Mouse (Mus musculus) cerebellum, postnatal 14 days (tissue): ENCODE results near the gene Mei1.

ENCODE experiments used
- DNase-seq, 2 experiments: peaks; one replicate each; pipeline ENCODE4 v3.0.0; 2021; ENCODE audit warnings: mixed read lengths in 2 of 2

Gene Mei1

GRCm38 (mm10) chr15:82069898-82070297, at the start of gene Mei1:
Mei1 (plus strand) TSS chr15:82069996.
- peak in 1 of 2 experiments; percentile 24 for DNase-seq

GRCm38 (mm10) chr15:82022535-82023088, 47.2 kb upstream of the Mei1 start:
- peak in 1 of 2 experiments; percentile 20 for DNase-seq

GRCm38 (mm10) chr15:82023965-82024635, 45.7 kb upstream of the Mei1 start:
- no peak for DNase-seq

GRCm38 (mm10) chr15:82027276-82027675, 42.5 kb upstream of the Mei1 start:
- no peak for DNase-seq

GRCm38 (mm10) chr15:82027726-82028125, 42.1 kb upstream of the Mei1 start:
- DNase-seq, result no peak

- DNase-seq, result no peak
These were observed 37.4 kb upstream of the Mei1 start for GRCm38 (mm10) chr15:82032386-82032785.

- DNase-seq, result no peak
These were observed 36.0 kb upstream of the Mei1 start, which contains the start of gene Desi1 for GRCm38 (mm10) chr15:82033762-82034161. Desi1 (minus strand) TSS chr15:82033862.

GRCm38 (mm10) chr15:82035904-82036689, 33.7 kb upstream of the Mei1 start:
- DNase-seq, result peak; percentile 41 to 53

GRCm38 (mm10) chr15:82040650-82041049, 29.1 kb upstream of the Mei1 start:
- DNase-seq, result peak; percentile 60

GRCm38 (mm10) chr15:82044166-82044784, 25.5 kb upstream of the Mei1 start:
- peak; percentile 30 to 40 for DNase-seq

- DNase-seq, result peak; percentile 35 to 54
These were observed 23.4 kb upstream of the Mei1 start for GRCm38 (mm10) chr15:82046246-82046891.

GRCm38 (mm10) chr15:82047080-82047883, 22.5 kb upstream of the Mei1 start, which contains the start of gene Snu13:
Snu13 (minus strand) TSS chr15:82047598.
- DNase-seq, result peak; percentile 94 to 97

GRCm38 (mm10) chr15:82052544-82052943, 17.3 kb upstream of the Mei1 start:
- no peak for DNase-seq

GRCm38 (mm10) chr15:82058719-82059201, 11.0 kb upstream of the Mei1 start, which contains the start of gene 4930407I10Rik:
4930407I10Rik (plus strand) TSS chr15:82059151.
- DNase-seq, result no peak

GRCm38 (mm10) chr15:82063909-82064308, 5.9 kb upstream of the Mei1 start:
- no peak for DNase-seq

GRCm38 (mm10) chr15:82065511-82065910, 4.3 kb upstream of the Mei1 start:
- DNase-seq, result peak; percentile 91 to 92

- DNase-seq, result no peak
These were observed 2.1 kb downstream of the Mei1 start for GRCm38 (mm10) chr15:82071816-82072469.

GRCm38 (mm10) chr15:82073490-82073889, 3.7 kb downstream of the Mei1 start:
- DNase-seq, result no peak

- DNase-seq, result peak in 1 of 2 experiments; percentile 18
These were observed 10.1 kb downstream of the Mei1 start for GRCm38 (mm10) chr15:82079883-82080282.

- DNase-seq, result peak; percentile 68 to 80
These were observed 11.4 kb downstream of the Mei1 start for GRCm38 (mm10) chr15:82081161-82081560.

- no peak for DNase-seq
These were observed 15.8 kb downstream of the Mei1 start for GRCm38 (mm10) chr15:82085606-82086005.
